Mouse (Mus musculus) ovary, adult 18-20 months (tissue): ENCODE data around the gene Cadm3.
"Not testable (repeated sequence)": the region's sequence is repeated elsewhere in the genome, so short reads cannot be mapped to it uniquely, and the experiment has no call there.

Experiments
- DNase-seq: peaks from one replicate; pipeline ENCODE4 v3.0.0; 2022; ENCODE audit warnings: low spot score, mixed read lengths

Gene Cadm3

GRCm38 (mm10) chr1:173322249-173322627 is 45.3 kb downstream of the Cadm3 start:
- DNase-seq: no peak

GRCm38 (mm10) chr1:173321593-173322248 is 45.8 kb downstream of the Cadm3 start:
- no peak for DNase-seq

DNA sequence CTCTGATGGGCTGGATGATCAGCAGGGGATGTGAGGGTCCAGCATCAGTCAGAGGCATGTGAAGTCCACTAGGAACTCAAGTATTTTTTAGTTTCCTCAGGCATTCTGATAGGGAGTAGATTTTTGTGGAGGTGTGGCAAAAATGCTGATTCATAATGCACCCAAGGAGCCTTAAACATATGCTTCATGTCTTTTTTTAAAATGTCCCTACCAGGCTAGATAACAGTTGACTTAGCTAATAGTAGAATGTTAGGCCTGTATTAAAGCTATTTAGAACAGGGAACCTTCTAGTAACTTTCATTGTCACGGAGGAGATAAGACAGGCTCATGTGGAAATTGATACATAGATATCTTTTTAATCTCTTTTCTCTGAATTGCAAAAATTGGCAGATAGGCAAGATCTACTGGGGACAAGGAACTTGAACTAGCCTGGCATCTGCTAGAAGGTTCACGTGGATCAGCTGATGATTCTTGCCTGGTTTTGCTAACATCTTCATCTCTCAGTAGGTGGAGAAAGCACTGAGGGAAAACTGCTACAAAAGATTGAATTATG is 49.5 kb downstream of the Cadm3 start:
- no peak for DNase-seq

DNA sequence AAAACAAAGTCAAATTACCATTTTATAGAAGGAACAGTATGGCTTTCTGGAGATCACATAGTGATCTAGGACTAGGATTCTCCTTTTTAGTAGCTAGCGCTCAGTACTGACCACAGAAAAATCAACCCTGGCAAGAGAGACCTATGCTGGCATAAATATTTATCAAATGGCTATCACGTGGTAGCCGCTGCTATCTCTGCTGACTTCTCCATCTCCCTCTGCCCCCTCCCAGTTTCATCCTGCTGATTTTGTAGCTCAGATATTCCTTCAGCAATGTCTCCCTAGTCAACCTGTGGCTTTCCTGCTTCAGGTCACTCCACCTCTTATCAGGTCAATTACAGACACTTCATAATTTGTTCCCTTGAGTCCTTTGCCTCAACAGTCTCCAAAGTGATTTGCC is 51.8 kb downstream of the Cadm3 start:
- DNase-seq: no peak

DNA sequence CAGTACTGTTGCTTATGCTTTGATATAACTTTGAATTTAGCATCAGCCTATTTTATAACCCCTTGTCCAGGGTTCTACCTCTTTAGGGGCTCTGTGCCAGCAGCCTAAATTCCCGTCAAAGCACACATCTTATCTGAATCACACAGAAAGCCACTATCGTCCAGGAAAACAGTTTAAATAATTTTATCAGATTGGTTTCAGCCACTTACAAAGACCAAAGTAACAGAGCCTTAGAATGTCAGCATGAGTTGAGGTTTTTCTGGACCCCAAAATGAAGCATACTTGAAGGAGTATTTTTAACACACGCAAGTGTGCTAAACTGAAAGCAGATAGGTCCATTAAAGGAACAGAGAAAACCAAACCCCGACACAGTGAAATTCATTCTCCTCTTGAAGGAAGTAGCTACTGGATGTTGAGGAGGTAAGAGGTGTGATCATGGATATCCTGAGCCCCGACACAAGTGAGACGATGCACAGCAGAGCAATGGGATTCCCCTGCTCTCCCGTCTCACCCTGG is 53.9 kb downstream of the Cadm3 start:
- not testable (repeated sequence) for DNase-seq

GRCm38 (mm10) chr1:173302795-173303194 is 64.7 kb downstream of the Cadm3 start:
- not testable (repeated sequence) for DNase-seq
